Mouse (Mus musculus) G1E (cell line): ENCODE results near the gene Actr8.

Experiments used
- CTCF ChIP-seq: IDR thresholded peaks from 2 replicates; pipeline ENCODE4 v1.5.1; 2012; ENCODE audit warnings: low read depth, low read length, inconsistent platforms, mixed read lengths
- TAL1 ChIP-seq: conservative IDR thresholded peaks from 2 replicates; pipeline ENCODE4 v1.6.1; 2012; ENCODE audit warnings: low read depth, low read length, inconsistent platforms, mixed read lengths

GRCm38 (mm10) chr14:30045239-30045638 lies 67.1 kb downstream of the Actr8 start:
- TF ChIP-seq CTCF, result no peak
- no peak for TF ChIP-seq TAL1
